Mouse (Mus musculus): ENCODE measurements around the gene Lsm4. TPM values are rescaled to one million over a fixed set of nuclear protein-coding genes. Genes with fewer than 3 reads are reported as not detected.

Lsm4 gene
- polyA plus RNA-seq, 1 experiment from 2014 or later = 275 TPM

GRCm38 (mm10) chr8:70684291-70684690 is 11.2 kb downstream of the Lsm4 start:
- H3K4me3 ChIP-seq (replicated peaks) = no peak overlapping the region
- H3K9ac ChIP-seq = no peak overlapping the region
- H3K27ac ChIP-seq = no peak overlapping the region
- H3K27me3 ChIP-seq = no peaks in the 10 kb centered on the region
- 45% methylated on average over 7 of the region's 7 CpGs for WGBS
- H3K4me1 ChIP-seq = peaks cover 6% of the 10 kb centered on the region; the same call in 1 of the 2 replicates
- H3K4me2 ChIP-seq = no peak overlapping the region
- peak; percentile 50; the same call in 1 of the 2 replicates for ATAC-seq (ENCODE audit: low FRiP score)
- H3K9me3 ChIP-seq = no peaks in the 10 kb centered on the region
- peaks cover 8% of the 10 kb centered on the region for H3K36me3 ChIP-seq (replicated peaks)

GRCm38 (mm10) chr8:70687576-70687975 is 14.5 kb downstream of the Lsm4 start:
- no peak overlapping the region for H3K4me2 ChIP-seq
- no peaks in the 10 kb centered on the region for H3K9me3 ChIP-seq
- no peaks in the 10 kb centered on the region for H3K36me3 ChIP-seq (replicated peaks)
- no peak overlapping the region for H3K9ac ChIP-seq
- H3K27me3 ChIP-seq = no peaks in the 10 kb centered on the region
- H3K27ac ChIP-seq = no peak overlapping the region
- 91% methylated on average over 8 of the region's 8 CpGs for WGBS
- peaks cover 23% of the 10 kb centered on the region for H3K4me1 ChIP-seq
- ATAC-seq (ENCODE audit: low FRiP score) = no peak
- H3K4me3 ChIP-seq (replicated peaks) = no peak overlapping the region

GRCm38 (mm10) chr8:70688136-70688535 is 15.1 kb downstream of the Lsm4 start:
- H3K27ac ChIP-seq = no peak overlapping the region
- no peaks in the 10 kb centered on the region for H3K27me3 ChIP-seq
- no peak overlapping the region for H3K9ac ChIP-seq
- H3K4me1 ChIP-seq = peaks cover 23% of the 10 kb centered on the region
- H3K9me3 ChIP-seq = no peaks in the 10 kb centered on the region
- ATAC-seq (ENCODE audit: low FRiP score) = no peak
- no peak overlapping the region for H3K4me2 ChIP-seq
- no peaks in the 10 kb centered on the region for H3K36me3 ChIP-seq (replicated peaks)
- 94% methylated on average over 3 of the region's 3 CpGs for WGBS
- H3K4me3 ChIP-seq (replicated peaks) = no peak overlapping the region

- ATAC-seq (ENCODE audit: low FRiP score) = no peak
- Histone ChIP-seq H3K36me3 (replicated peaks) (no peaks in the 10 kb centered on the region), H3K4me1 (peaks cover 23% of the 10 kb centered on the region), H3K4me2 (no peak overlapping the region), H3K9me3 (no peaks in the 10 kb centered on the region), H3K27ac (peak overlapping the region; percentile 43; the same call in 1 of the 2 replicates), H3K9ac (no peak overlapping the region), H3K4me3 (replicated peaks) (no peak overlapping the region), H3K27me3 (no peaks in the 10 kb centered on the region; the same call in 1 of the 2 replicates)
- 74% methylated on average over 5 of the region's 5 CpGs for WGBS
Measured at GRCm38 (mm10) chr8:70689892-70690390, 16.9 kb downstream of the Lsm4 start.

GRCm38 (mm10) chr8:70691230-70691629 is 18.2 kb downstream of the Lsm4 start:
- no peaks in the 10 kb centered on the region; the same call in 1 of the 2 replicates for H3K27me3 ChIP-seq
- H3K36me3 ChIP-seq (replicated peaks) = no peaks in the 10 kb centered on the region
- H3K9me3 ChIP-seq = no peaks in the 10 kb centered on the region
- H3K4me3 ChIP-seq (replicated peaks) = peak overlapping the region; percentile 34
- H3K4me1 ChIP-seq = peaks cover 36% of the 10 kb centered on the region
- H3K4me2 ChIP-seq = peak overlapping the region; percentile 57
- 57% methylated on average over 4 of the region's 4 CpGs for WGBS
- peak; percentile 3; the same call in 1 of the 2 replicates for ATAC-seq (ENCODE audit: low FRiP score)
- H3K9ac ChIP-seq = peak overlapping the region; percentile 53
- H3K27ac ChIP-seq = peak overlapping the region; percentile 87

- Histone ChIP-seq H3K9ac (peak overlapping the region; percentile 53), H3K27ac (peak overlapping the region; percentile 87), H3K4me3 (replicated peaks) (peak overlapping the region; percentile 34), H3K4me1 (peaks cover 41% of the 10 kb centered on the region), H3K27me3 (no peaks in the 10 kb centered on the region; the same call in 1 of the 2 replicates), H3K36me3 (replicated peaks) (no peaks in the 10 kb centered on the region), H3K9me3 (no peaks in the 10 kb centered on the region), H3K4me2 (peak overlapping the region; percentile 57)
- peak; percentile 77 for ATAC-seq (ENCODE audit: low FRiP score)
- WGBS = 0% methylated on average over 20 of the region's 20 CpGs
Measured at GRCm38 (mm10) chr8:70691727-70692231, 18.7 kb downstream of the Lsm4 start.

GRCm38 (mm10) chr8:70693636-70694035 is 20.6 kb downstream of the Lsm4 start:
- Histone ChIP-seq H3K4me1 (peaks cover 56% of the 10 kb centered on the region), H3K4me2 (no peak overlapping the region), H3K9ac (no peak overlapping the region), H3K9me3 (no peaks in the 10 kb centered on the region), H3K36me3 (replicated peaks) (no peaks in the 10 kb centered on the region), H3K27me3 (no peaks in the 10 kb centered on the region; the same call in 1 of the 2 replicates), H3K4me3 (replicated peaks) (no peak overlapping the region), H3K27ac (no peak overlapping the region)
- no peak for ATAC-seq (ENCODE audit: low FRiP score)
- WGBS = 72% methylated on average over 5 of the region's 5 CpGs

GRCm38 (mm10) chr8:70695318-70696018 is 22.4 kb downstream of the Lsm4 start:
- H3K27ac ChIP-seq = peak overlapping the region; percentile 89
- H3K4me3 ChIP-seq (replicated peaks) = no peak overlapping the region
- H3K9me3 ChIP-seq = no peaks in the 10 kb centered on the region
- no peaks in the 10 kb centered on the region for H3K36me3 ChIP-seq (replicated peaks)
- 0 out of 2 replicates have a peak overlapping the region, but pooled peaks have one; percentile 7 for H3K9ac ChIP-seq
- no peaks in the 10 kb centered on the region; the same call in 1 of the 2 replicates for H3K27me3 ChIP-seq
- peak overlapping the region; percentile 17; the same call in 1 of the 2 replicates for H3K4me2 ChIP-seq
- 32% methylated on average over 32 of the region's 32 CpGs for WGBS
- H3K4me1 ChIP-seq = peaks cover 51% of the 10 kb centered on the region
- ATAC-seq (ENCODE audit: low FRiP score) = no peak

GRCm38 (mm10) chr8:70696019-70696885 is 23.2 kb downstream of the Lsm4 start:
- H3K27me3 ChIP-seq = no peaks in the 10 kb centered on the region; the same call in 1 of the 2 replicates
- peak; percentile 1; the same call in 1 of the 2 replicates for ATAC-seq (ENCODE audit: low FRiP score)
- H3K27ac ChIP-seq = peak overlapping the region; percentile 89
- peak overlapping the region; percentile 53 for H3K9ac ChIP-seq
- peak overlapping the region; percentile 45 for H3K4me2 ChIP-seq
- H3K4me1 ChIP-seq = peaks cover 52% of the 10 kb centered on the region
- 7% methylated on average over 31 of the region's 31 CpGs for WGBS
- H3K4me3 ChIP-seq (replicated peaks) = 0 out of 2 replicates have a peak overlapping the region, but pooled peaks have one; percentile 8
- H3K9me3 ChIP-seq = no peaks in the 10 kb centered on the region
- no peaks in the 10 kb centered on the region for H3K36me3 ChIP-seq (replicated peaks)

GRCm38 (mm10) chr8:70696946-70697345 is 23.9 kb downstream of the Lsm4 start:
- peak overlapping the region; percentile 53 for H3K9ac ChIP-seq
- peaks cover 52% of the 10 kb centered on the region for H3K4me1 ChIP-seq
- H3K27me3 ChIP-seq = no peaks in the 10 kb centered on the region; the same call in 1 of the 2 replicates
- no peak overlapping the region for H3K4me3 ChIP-seq (replicated peaks)
- WGBS = 39% methylated on average over 4 of the region's 4 CpGs
- H3K27ac ChIP-seq = peak overlapping the region; percentile 89
- H3K4me2 ChIP-seq = peak overlapping the region; percentile 45
- no peak for ATAC-seq (ENCODE audit: low FRiP score)
- peaks cover 5% of the 10 kb centered on the region; the same call in 1 of the 2 replicates for H3K36me3 ChIP-seq (replicated peaks)
- no peaks in the 10 kb centered on the region for H3K9me3 ChIP-seq

GRCm38 (mm10) chr8:70697366-70698250 is 24.6 kb downstream of the Lsm4 start:
- H3K9me3 ChIP-seq = no peaks in the 10 kb centered on the region
- H3K27ac ChIP-seq = peak overlapping the region; percentile 89
- peak overlapping the region; percentile 100 for H3K4me3 ChIP-seq (replicated peaks)
- peak overlapping the region; percentile 73 for H3K4me2 ChIP-seq
- peaks cover 53% of the 10 kb centered on the region for H3K4me1 ChIP-seq
- H3K27me3 ChIP-seq = no peaks in the 10 kb centered on the region; the same call in 1 of the 2 replicates
- WGBS = 75% methylated on average over 12 of the region's 12 CpGs
- H3K9ac ChIP-seq = peak overlapping the region; percentile 52; the same call in 1 of the 2 replicates
- peaks cover 5% of the 10 kb centered on the region for H3K36me3 ChIP-seq (replicated peaks)
- ATAC-seq (ENCODE audit: low FRiP score) = no peak
